Mouse (Mus musculus) stomach, embryonic 16.5 days (tissue): Measurements from ENCODE around the gene Cryba1. TPM values are rescaled to one million over a fixed set of nuclear protein-coding genes. Genes with fewer than 3 reads are reported as not detected.
"Not testable (repeated sequence)": the region's sequence is repeated elsewhere in the genome, so short reads cannot be mapped to it uniquely, and the experiment has no call there.

Experiments used
- ATAC-seq: fragments of 200-750 bp; cut with Nextera tagmentation; 2 replicates; pipeline ENCODE4 v1.8.0; 2017; ENCODE audit warnings: moderate number of reproducible peaks, moderate TSS enrichment; ENCODE audit not compliant: insufficient read depth, low FRiP score
- H3K27ac ChIP-seq: fragments of 300-500 bp; sonication (generic); 2 replicates; pipeline ENCODE4 v1.5.1; 2014; ENCODE audit warnings: low read length
- H3K27me3 ChIP-seq: fragments of 300-500 bp; sonication (generic); 2 replicates; pipeline ENCODE4 v1.6.1; 2014; ENCODE audit warnings: low read length, control low read depth, mixed read lengths; ENCODE audit not compliant: control insufficient read depth, insufficient read depth
- H3K36me3 ChIP-seq: fragments of 300-500 bp; sonication (generic); 2 replicates; pipeline ENCODE4 v1.6.1; 2014; ENCODE audit warnings: low read length; ENCODE audit not compliant: control insufficient read depth, insufficient read depth
- H3K4me1 ChIP-seq: fragments of 300-500 bp; sonication (generic); 2 replicates; pipeline ENCODE4 v1.6.1; 2014; ENCODE audit warnings: low read length, control low read depth, mixed read lengths; ENCODE audit not compliant: control insufficient read depth, insufficient read depth
- H3K4me2 ChIP-seq: fragments of 300-500 bp; sonication (generic); 2 replicates; pipeline ENCODE4 v1.6.1; 2014; ENCODE audit warnings: low read depth, low read length, mixed read lengths
- H3K4me3 ChIP-seq: fragments of 300-500 bp; sonication (generic); replicated peaks from 2 replicates; pipeline ENCODE4 v1.5.1; 2014; ENCODE audit warnings: mild to moderate bottlenecking, low read length
- H3K9ac ChIP-seq: fragments of 300-500 bp; sonication (generic); 2 replicates; pipeline ENCODE4 v1.6.1; 2014; ENCODE audit warnings: low read length
- H3K9me3 ChIP-seq: fragments of 300-500 bp; sonication (generic); replicated peaks from 2 replicates; pipeline ENCODE4 v1.6.1; 2016; ENCODE audit warnings: low read length, control low read depth; ENCODE audit not compliant: control insufficient read depth
- WGBS: fragments of 180-500 bp; shearing (Covaris S2); extraction: QIAGEN DNeasy Blood & Tissue Kit; methylation state at CpG from one replicate; pipeline ENCODE4 v1.1.7; 2014; 5-methylcytosine and 5-hydroxymethylcytosine counted together
- polyA plus RNA-seq: library from polyadenylated mRNA; unstranded; fragments of >200 nt; fragmentation: Nextera tagmentation; extraction: Ambion mirVana; gene quantifications from 2 replicates; pipeline ENCODE4 v1.2.1, GENCODE M21; 2015

Gene Cryba1
- polyA plus RNA-seq, 1 experiment from 2014 or later, result not detected

DNA sequence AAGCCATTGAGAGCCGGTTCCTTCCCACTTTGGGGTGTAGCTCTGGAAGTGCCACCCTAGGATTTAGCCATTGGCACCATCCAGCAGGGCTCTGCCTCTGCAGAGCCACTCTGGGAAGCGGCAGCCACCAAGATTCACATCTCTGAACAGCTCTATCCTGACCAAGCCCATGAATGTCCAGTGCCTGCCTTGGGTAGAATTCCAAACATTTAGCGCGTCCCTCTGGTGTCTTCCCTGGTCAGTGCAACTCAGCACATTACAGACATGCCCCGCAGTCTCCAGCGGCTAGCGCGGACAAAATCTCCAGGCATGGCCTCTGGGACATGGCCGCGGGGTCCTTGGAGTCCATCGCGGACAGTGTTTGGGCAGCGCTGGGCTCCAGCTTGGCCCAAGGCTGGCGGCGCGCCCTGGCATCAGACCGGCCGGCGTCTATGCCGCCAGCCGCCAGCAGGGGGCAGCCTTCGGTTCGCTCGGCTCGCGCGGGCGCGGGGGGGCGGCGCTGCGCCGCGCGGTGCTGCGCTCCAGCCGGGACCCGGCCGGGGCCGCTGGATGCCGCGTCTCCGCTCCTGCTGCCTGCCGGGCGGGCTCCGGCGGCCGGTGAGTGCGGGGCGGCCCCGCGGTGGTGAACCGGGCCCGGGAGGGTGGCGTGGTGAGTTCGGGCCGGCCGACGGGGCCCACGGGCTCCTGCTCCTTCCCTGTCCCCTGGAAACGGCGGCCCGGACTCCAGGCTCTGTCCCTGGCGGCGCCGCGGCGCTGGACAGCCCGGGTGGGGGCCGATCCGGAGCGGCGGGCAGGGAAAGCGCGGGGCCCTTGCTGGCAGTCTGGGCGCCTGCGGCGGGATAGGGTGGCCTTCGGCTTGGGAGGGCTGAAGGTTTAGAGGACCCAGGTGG is 37.9 kb upstream of the Cryba1 start, which contains the start of gene Myo18a:
TSS of gene Myo18a (plus strand) at position 464 of the 890 bp plus-strand sequence.
- Histone ChIP-seq H3K9ac (peak within 1 kb of the TSS; percentile 96), H3K36me3 (no peaks in the 10 kb centered on the region), H3K27me3 (no peaks in the 10 kb centered on the region), H3K4me2 (peak within 1 kb of the TSS; percentile 74), H3K9me3 (no peaks in the 10 kb centered on the region), H3K4me3 (peak within 1 kb of the TSS; percentile 91), H3K27ac (peak within 1 kb of the TSS; percentile 90), H3K4me1 (peaks cover 35% of the 10 kb centered on the region)
- ATAC-seq, result peak; percentile 73
- 2% methylated on average over 69 of the region's 79 CpGs for WGBS

DNA sequence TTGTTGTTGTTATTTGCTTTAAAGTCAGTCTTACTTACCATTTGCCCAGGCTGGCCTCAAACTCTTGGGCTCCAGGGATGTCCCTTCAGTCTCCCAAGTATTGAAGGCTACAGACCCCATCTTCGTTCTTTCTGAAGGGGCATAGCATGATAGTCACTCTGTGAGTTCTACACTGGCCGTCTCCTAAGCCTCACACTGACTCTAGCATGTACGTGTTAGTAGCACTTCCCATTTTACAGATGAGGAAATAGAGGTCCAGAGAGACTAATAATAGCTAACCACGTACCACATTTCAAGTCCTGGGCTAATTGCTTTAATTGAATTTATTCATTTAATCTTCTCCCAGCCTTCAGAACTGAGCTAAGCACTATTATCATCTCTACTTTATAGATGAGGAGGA is 34.9 kb upstream of the Cryba1 start:
- Histone ChIP-seq H3K27me3 (no peaks in the 10 kb centered on the region), H3K9me3 (no peaks in the 10 kb centered on the region), H3K4me1 (peaks cover 14% of the 10 kb centered on the region), H3K9ac (no peak overlapping the region), H3K4me2 (no peak overlapping the region), H3K27ac (no peak overlapping the region), H3K4me3 (no peak overlapping the region), H3K36me3 (no peaks in the 10 kb centered on the region)
- no peak for ATAC-seq
- 79% methylated on average over 4 of the region's 4 CpGs for WGBS

DNA sequence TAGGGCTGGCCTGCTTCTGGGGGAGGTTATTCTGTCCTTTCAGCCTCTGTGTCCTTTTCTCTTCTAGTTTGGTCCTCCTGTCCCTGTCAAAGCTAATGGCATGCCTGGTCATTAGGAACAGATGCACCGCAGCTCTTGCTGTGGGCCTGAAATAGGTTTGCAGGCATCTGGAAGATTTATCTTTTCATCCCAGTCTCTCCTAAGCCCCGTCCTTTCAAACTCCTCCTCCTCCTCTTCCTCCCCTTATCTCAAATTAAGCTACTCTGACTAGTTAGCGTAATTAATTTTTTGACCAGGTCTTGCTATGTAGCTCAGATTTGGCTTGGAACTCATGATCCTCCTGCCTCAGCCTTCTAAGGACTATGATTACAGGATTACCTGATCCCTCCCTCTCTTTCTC is 28.4 kb upstream of the Cryba1 start:
- 67% methylated on average over 3 of the region's 3 CpGs for WGBS
- no peak overlapping the region for H3K4me2 ChIP-seq
- ATAC-seq, result no peak
- H3K4me1 ChIP-seq, result no peaks in the 10 kb centered on the region
- H3K27ac ChIP-seq, result no peak overlapping the region
- H3K4me3 ChIP-seq, result no peak overlapping the region
- H3K9me3 ChIP-seq, result no peaks in the 10 kb centered on the region
- no peak overlapping the region for H3K9ac ChIP-seq
- H3K27me3 ChIP-seq, result no peaks in the 10 kb centered on the region
- H3K36me3 ChIP-seq, result no peaks in the 10 kb centered on the region

DNA sequence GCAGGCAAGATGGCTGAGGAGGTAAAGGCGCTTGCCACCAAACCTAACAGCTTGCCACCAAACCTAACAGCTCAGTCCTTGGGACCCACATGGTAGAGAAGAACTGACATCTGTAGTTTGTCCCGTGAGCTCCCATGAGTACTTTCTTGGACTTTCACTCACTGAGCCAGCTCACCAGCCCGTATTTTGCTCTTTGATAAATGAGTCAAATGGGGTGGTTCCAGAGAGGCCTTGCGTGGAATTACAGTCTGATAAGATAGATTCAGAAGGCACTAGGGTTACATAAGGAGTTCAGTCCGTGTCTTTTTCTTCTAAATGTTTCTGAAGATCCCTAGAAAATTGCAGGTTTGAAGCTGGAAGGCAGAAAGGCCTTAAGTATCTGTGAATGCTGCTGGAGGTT is 27.4 kb upstream of the Cryba1 start:
- no peaks in the 10 kb centered on the region for H3K9me3 ChIP-seq
- no peak overlapping the region for H3K4me2 ChIP-seq
- WGBS, result 64% methylated on average over 5 of the region's 5 CpGs
- no peak overlapping the region for H3K27ac ChIP-seq
- no peaks in the 10 kb centered on the region for H3K27me3 ChIP-seq
- no peaks in the 10 kb centered on the region for H3K4me1 ChIP-seq
- no peak overlapping the region for H3K4me3 ChIP-seq
- no peak overlapping the region for H3K9ac ChIP-seq
- no peaks in the 10 kb centered on the region for H3K36me3 ChIP-seq
- ATAC-seq, result no peak

DNA sequence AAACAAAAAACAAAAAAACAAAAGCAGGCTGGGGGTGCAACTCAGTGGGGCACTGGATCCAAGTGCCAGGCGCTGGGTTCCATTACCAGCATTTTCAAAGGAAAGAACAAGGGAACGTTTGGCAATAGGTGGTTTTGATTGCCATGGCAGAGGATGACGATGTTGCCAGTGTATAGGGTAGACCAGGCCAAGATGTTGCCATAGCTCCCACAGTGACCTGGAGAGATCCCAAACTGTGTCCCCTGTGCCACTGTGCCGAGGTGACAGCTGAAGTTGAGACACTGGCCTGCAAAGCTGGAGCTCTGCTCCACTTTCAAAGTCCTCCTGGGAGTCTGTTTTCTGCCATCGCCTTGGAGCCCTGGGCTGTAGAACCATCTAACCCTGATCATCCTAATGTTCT is 23.9 kb upstream of the Cryba1 start:
- H3K9me3 ChIP-seq, result no peaks in the 10 kb centered on the region
- H3K4me1 ChIP-seq, result no peaks in the 10 kb centered on the region
- no peak for ATAC-seq
- no peak overlapping the region for H3K27ac ChIP-seq
- no peak overlapping the region for H3K9ac ChIP-seq
- 88% methylated on average over 5 of the region's 5 CpGs for WGBS
- no peak overlapping the region for H3K4me2 ChIP-seq
- H3K27me3 ChIP-seq, result no peaks in the 10 kb centered on the region
- H3K36me3 ChIP-seq, result no peaks in the 10 kb centered on the region
- H3K4me3 ChIP-seq, result no peak overlapping the region

DNA sequence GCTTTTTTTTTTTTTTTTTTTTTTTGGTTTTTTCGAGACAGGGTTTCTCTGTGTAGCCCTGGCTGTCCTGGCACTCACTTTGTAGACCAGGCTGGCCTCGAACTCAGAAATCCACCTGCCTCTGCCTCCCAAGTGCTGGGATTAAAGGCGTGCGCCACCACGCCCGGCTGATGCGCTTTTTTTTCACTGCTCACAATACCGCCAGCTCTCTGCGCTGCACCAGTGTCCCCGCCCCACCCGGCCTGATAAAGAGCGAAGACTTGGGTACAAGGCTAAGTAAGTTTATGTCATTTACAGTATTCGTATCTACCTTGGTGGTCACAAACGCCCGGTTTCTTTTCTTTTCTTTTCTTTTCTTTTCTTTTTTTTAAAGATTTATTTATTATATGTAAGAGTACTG is 22.0 kb upstream of the Cryba1 start:
- not testable (repeated sequence) for H3K4me1 ChIP-seq, H3K36me3 ChIP-seq

DNA sequence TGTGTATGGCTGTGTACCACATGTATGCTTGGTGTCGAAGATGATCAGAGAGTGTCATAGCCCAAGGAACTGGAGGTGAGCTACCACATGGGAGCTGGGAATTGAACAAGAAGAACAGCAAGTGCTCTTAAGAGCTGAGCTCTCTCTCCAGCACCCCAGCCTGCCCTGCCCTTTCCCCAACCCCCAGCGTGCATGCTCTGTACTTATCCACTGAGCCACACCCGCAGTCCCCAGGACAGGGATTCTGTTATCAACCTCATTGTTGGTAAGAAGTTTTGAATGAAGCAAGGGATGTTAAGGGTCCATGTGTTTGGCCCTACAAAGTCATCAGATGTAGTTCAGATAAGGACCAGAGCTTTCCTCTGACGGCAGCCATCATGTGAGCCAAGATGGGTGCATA is 21.6 kb upstream of the Cryba1 start:
- WGBS, result 80% methylated on average over 4 of the region's 4 CpGs
- H3K36me3 ChIP-seq, result no peaks in the 10 kb centered on the region
- H3K4me3 ChIP-seq, result no peak overlapping the region
- H3K27ac ChIP-seq, result no peak overlapping the region
- H3K4me1 ChIP-seq, result no peaks in the 10 kb centered on the region
- H3K9me3 ChIP-seq, result no peaks in the 10 kb centered on the region
- H3K4me2 ChIP-seq, result no peak overlapping the region
- H3K27me3 ChIP-seq, result no peaks in the 10 kb centered on the region
- no peak for ATAC-seq
- H3K9ac ChIP-seq, result no peak overlapping the region

More for the DNA sequence above, 22.0 kb upstream of the Cryba1 start:
- not testable (repeated sequence) for H3K27ac ChIP-seq, H3K4me3 ChIP-seq, ATAC-seq, H3K9me3 ChIP-seq, H3K27me3 ChIP-seq, H3K4me2 ChIP-seq, H3K9ac ChIP-seq
- 96% methylated on average over 13 of the region's 15 CpGs for WGBS

DNA sequence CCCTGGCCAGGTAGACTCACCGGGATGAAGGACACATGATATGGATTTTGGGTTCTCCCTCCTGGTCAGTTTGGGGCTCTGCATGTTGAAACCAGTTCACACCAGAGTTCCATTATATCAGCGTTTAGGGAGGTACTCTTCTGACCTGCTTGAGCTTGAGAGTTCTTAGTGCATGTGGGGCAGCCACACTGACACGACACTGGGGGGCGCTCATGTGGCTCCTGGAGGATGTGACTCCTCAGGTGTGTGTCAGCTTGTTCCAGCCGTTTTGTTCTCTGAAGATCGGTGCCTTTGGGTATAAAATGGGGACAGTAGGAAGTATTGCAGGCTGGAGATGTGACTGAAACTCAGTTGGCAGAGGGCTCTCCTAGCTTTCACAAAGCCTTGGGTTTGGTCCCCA is 18.9 kb upstream of the Cryba1 start:
- 32% methylated on average over 6 of the region's 6 CpGs for WGBS
- no peak overlapping the region for H3K4me2 ChIP-seq
- no peak for ATAC-seq
- no peaks in the 10 kb centered on the region for H3K36me3 ChIP-seq
- H3K27ac ChIP-seq, result no peak overlapping the region
- H3K4me3 ChIP-seq, result no peak overlapping the region
- no peaks in the 10 kb centered on the region for H3K27me3 ChIP-seq
- no peaks in the 10 kb centered on the region for H3K4me1 ChIP-seq
- H3K9me3 ChIP-seq, result no peaks in the 10 kb centered on the region
- no peak overlapping the region for H3K9ac ChIP-seq

DNA sequence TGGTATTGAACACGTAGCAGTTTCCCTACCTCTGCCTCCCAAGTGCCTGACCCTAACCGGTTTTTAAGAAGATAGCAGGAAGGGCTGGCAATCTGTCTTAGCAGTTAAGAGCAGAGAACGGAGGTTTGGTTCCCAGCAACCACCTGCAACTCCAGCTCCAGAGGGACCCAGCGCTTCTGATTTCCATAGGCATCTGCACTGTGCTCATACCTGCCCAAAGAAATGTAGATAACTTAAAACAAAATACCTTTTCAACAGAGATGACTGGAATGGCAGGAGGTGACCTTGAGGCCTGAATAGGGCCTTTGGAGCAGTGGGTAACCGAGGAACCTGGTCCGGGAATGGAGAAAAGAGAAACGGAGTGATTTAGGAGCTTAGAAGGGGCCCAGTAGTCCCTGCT is 13.5 kb upstream of the Cryba1 start:
- H3K36me3 ChIP-seq, result no peaks in the 10 kb centered on the region
- H3K4me2 ChIP-seq, result no peak overlapping the region
- no peaks in the 10 kb centered on the region for H3K9me3 ChIP-seq
- H3K27ac ChIP-seq, result no peak overlapping the region
- no peak for ATAC-seq
- WGBS, result 44% methylated on average over 7 of the region's 7 CpGs
- H3K27me3 ChIP-seq, result no peaks in the 10 kb centered on the region
- H3K9ac ChIP-seq, result no peak overlapping the region
- no peak overlapping the region for H3K4me3 ChIP-seq
- no peaks in the 10 kb centered on the region for H3K4me1 ChIP-seq
